8 mouse cellular contexts compared by ENCODE assay signal in the genomic region with DNA sequence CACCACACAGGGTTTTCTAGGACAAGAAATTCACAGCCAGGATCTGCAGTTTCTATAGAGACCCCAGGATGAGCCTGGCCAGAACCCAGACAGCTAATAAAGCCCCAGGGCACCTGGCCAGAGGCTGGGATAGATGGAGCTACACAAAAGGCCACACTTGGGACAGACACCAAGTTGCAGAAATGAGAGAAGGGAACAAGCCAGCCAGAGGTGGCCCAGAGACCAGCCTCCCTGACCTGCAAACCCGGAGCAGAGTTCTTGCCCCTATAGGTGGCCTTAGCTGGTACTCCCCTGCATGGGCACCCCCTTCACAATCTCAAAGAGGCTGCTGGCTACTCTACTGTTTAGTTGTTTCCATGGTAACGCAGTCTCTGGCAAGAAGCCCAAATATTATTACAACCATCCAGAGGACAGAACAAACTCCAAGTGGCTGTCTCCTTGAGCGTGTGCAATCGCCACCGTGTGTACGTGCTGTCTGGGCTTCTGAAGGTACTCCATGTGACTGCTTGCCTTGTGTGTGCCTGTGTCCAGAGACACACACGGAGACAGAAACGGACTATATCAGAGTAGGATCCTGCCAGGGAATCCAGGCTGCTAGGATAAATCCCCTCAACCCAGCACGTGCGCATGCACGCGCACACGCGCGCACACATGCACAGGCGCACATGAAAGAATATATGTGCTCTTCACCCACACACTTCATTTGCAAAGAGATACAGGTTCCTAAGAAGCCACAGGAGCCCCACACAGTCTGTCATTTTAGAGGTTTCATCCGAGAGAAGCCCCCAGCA. TPM values are rescaled to one million over a fixed set of nuclear protein-coding genes. Genes with fewer than 3 reads are reported as not detected.
A peak's percentile ranks its signal among the peaks of the same experiment; 100 is the strongest.
DNase-seq lines count a peak whose midpoint lies in the region; ATAC-seq and TF ChIP-seq lines count a peak whose summit lies in the region.

No protein-coding gene starts in this region.

- no peak for TF ChIP-seq POLR2A in lung, adult 2 months (IDR thresholded peaks at IDR 0.05; ENCODE audit: borderline replicate concordance, extremely low read depth, low read depth, low read length)
- no peak for TF ChIP-seq POLR2A in limb, embryonic 14.5 days (IDR thresholded peaks at IDR 0.05; ENCODE audit: borderline replicate concordance, extremely low read depth, insufficient read depth, insufficient read length)

- peak; percentile 71 for DNase-seq in adrenal gland, postnatal 10 days
- DNase-seq in adrenal gland, postnatal 25 days = no peak
- peak; percentile 97 for DNase-seq in lung, embryonic 14.5 days
- no peak for DNase-seq in lung, adult 2 months
- DNase-seq in hindbrain, embryonic 10.5 days (ENCODE audit: low spot score) = no peak
- peak; percentile 86 for DNase-seq in limb, embryonic 14.5 days (ENCODE audit: low spot score)
- no peak for DNase-seq in ovary, adult 18-20 months (ENCODE audit: low spot score)

- H3K27me3 ChIP-seq in lung, embryonic 14.5 days (ENCODE audit: insufficient read depth, low read length) = no peaks in the 10 kb centered on the region
- no peaks in the 10 kb centered on the region for H3K27me3 ChIP-seq in hindbrain, embryonic 10.5 days (ENCODE audit: insufficient read depth, poor library complexity, severe bottlenecking)
- H3K27me3 ChIP-seq in limb, embryonic 14.5 days (ENCODE audit: control insufficient read depth, insufficient read depth, low read length) = no peaks in the 10 kb centered on the region
- H3K27me3 ChIP-seq in stomach, embryonic 14.5 days (ENCODE audit: control insufficient read depth, insufficient read depth, low read length) = no peaks in the 10 kb centered on the region

- no peaks in the 10 kb centered on the region for H3K9me3 ChIP-seq in lung, embryonic 14.5 days (ENCODE audit: low read depth, low read length)
- H3K9me3 ChIP-seq in hindbrain, embryonic 10.5 days = no peaks in the 10 kb centered on the region
- H3K9me3 ChIP-seq in limb, embryonic 14.5 days (ENCODE audit: control insufficient read depth, low read length) = no peaks in the 10 kb centered on the region
- no peaks in the 10 kb centered on the region for H3K9me3 ChIP-seq in stomach, embryonic 14.5 days (ENCODE audit: control insufficient read depth, low read depth, low read length)

- peak overlapping the region; percentile 32 for H3K9ac ChIP-seq in lung, embryonic 14.5 days
- no peak overlapping the region; the same call in 1 of the 2 replicates for H3K9ac ChIP-seq in limb, embryonic 14.5 days (ENCODE audit: low read depth, low read length, severe bottlenecking)
- H3K9ac ChIP-seq in stomach, embryonic 14.5 days (replicated peaks; ENCODE audit: low read depth, low read length) = no peak overlapping the region

- 50% methylated on average over 17 of the region's 17 CpGs for WGBS in lung, embryonic 14.5 days
- WGBS in lung, adult 2 months = 54% methylated on average over 17 of the region's 17 CpGs
- 69% methylated on average over 17 of the region's 17 CpGs for WGBS in hindbrain, embryonic 10.5 days
- WGBS in limb, embryonic 14.5 days = 53% methylated on average over 17 of the region's 17 CpGs
- WGBS in stomach, embryonic 14.5 days = 51% methylated on average over 17 of the region's 17 CpGs

- peak; percentile 12; the same call in 1 of the 2 replicates for ATAC-seq in lung, embryonic 14.5 days (ENCODE audit: insufficient read depth)
- no peak for ATAC-seq in limb, embryonic 14.5 days (ENCODE audit: low FRiP score, low read depth)
- 0 out of 2 replicates have a peak, but pooled peaks have one; percentile 14 for ATAC-seq in stomach, embryonic 14.5 days (ENCODE audit: insufficient number of reproducible peaks, insufficient read depth, low FRiP score, low read depth)

- peaks cover 40% of the 10 kb centered on the region for H3K36me3 ChIP-seq in lung, embryonic 14.5 days (ENCODE audit: insufficient read depth)
- H3K36me3 ChIP-seq in hindbrain, embryonic 10.5 days = peaks cover 47% of the 10 kb centered on the region
- peaks cover 47% of the 10 kb centered on the region for H3K36me3 ChIP-seq in limb, embryonic 14.5 days (ENCODE audit: control insufficient read depth, insufficient read depth, low read length)
- H3K36me3 ChIP-seq in stomach, embryonic 14.5 days (ENCODE audit: control insufficient read depth, insufficient read depth, low read length) = peaks cover 36% of the 10 kb centered on the region

- no peak overlapping the region for H3K4me3 ChIP-seq in lung, embryonic 14.5 days (ENCODE audit: low read depth, low read length)
- H3K4me3 ChIP-seq in lung, adult 2 months (replicated peaks; ENCODE audit: extremely low read depth, low read depth, low read length) = no peak overlapping the region
- H3K4me3 ChIP-seq in hindbrain, embryonic 10.5 days = peak overlapping the region; percentile 33; the same call in 1 of the 2 replicates
- 0 out of 2 replicates have a peak overlapping the region, but pooled peaks have one; percentile 5 for H3K4me3 ChIP-seq in limb, embryonic 14.5 days (replicated peaks; ENCODE audit: low read length)
- no peak overlapping the region for H3K4me3 ChIP-seq in stomach, embryonic 14.5 days (ENCODE audit: low read depth, low read length)

- H3K27ac ChIP-seq in lung, embryonic 14.5 days (ENCODE audit: low read depth) = peak overlapping the region; percentile 75
- peak overlapping the region; percentile 68 for H3K27ac ChIP-seq in hindbrain, embryonic 10.5 days
- peak overlapping the region; percentile 59 for H3K27ac ChIP-seq in limb, embryonic 14.5 days (replicated peaks; ENCODE audit: low read depth, low read length)
- H3K27ac ChIP-seq in stomach, embryonic 14.5 days (ENCODE audit: low read length) = peak overlapping the region; percentile 15; the same call in 1 of the 2 replicates

- peak overlapping the region; percentile 21 for H3K4me2 ChIP-seq in lung, embryonic 14.5 days
- H3K4me2 ChIP-seq in limb, embryonic 14.5 days (replicated peaks; ENCODE audit: low read depth, low read length, severe bottlenecking) = peak overlapping the region; percentile 22; the same call in 1 of the 2 replicates
- H3K4me2 ChIP-seq in stomach, embryonic 14.5 days (replicated peaks; ENCODE audit: low read depth, low read length) = peak overlapping the region; percentile 10; the same call in 1 of the 2 replicates

- no peak; the same call in 1 of the 2 replicates for TF ChIP-seq CTCF in lung, embryonic 14.5 days (IDR thresholded peaks at IDR 0.05; ENCODE audit: low read depth)
- TF ChIP-seq CTCF in lung, adult 2 months (IDR thresholded peaks at IDR 0.05; ENCODE audit: insufficient read depth, low read length) = no peak

- H3K4me1 ChIP-seq in lung, embryonic 14.5 days (ENCODE audit: insufficient read depth) = peaks cover 24% of the 10 kb centered on the region
- H3K4me1 ChIP-seq in lung, adult 2 months (ENCODE audit: control insufficient read depth, insufficient read depth, low read length) = peaks cover 4% of the 10 kb centered on the region; the same call in 1 of the 2 replicates
- H3K4me1 ChIP-seq in hindbrain, embryonic 10.5 days (replicated peaks) = peaks cover 54% of the 10 kb centered on the region
- peaks cover 39% of the 10 kb centered on the region for H3K4me1 ChIP-seq in limb, embryonic 14.5 days (ENCODE audit: control insufficient read depth, insufficient read depth, low read length)
- H3K4me1 ChIP-seq in stomach, embryonic 14.5 days (ENCODE audit: control insufficient read depth, insufficient read depth, low read length) = peaks cover 32% of the 10 kb centered on the region

RNA-seq across cellular contexts. Expression of a gene that starts 5.2 kb away (rescaled TPM):
- 10 to 100 TPM; 29.7 to 41.0 TPM for total RNA-seq in adrenal gland, postnatal 10 days (2021)
- 27.0 and 36.1 TPM in 2 replicates for total RNA-seq in adrenal gland, postnatal 25 days (2021)
- polyA plus RNA-seq in lung, embryonic 14.5 days (2014; fragmentation: Nextera tagmentation; extraction: Ambion mirVana) = 16.0 and 19.7 TPM in 2 replicates
- 65.9 and 81.9 TPM in 2 replicates for polyA plus RNA-seq in lung, adult 2 months (2012; rRNA removed)
- 15.6 and 17.0 TPM in 2 replicates for polyA plus RNA-seq in hindbrain, embryonic 10.5 days (2016; fragmentation: Nextera tagmentation; extraction: Ambion mirVana)
- 130 and 179 TPM in 2 replicates for polyA plus RNA-seq in limb, embryonic 14.5 days (2012; rRNA removed)
- polyA plus RNA-seq in limb, embryonic 14.5 days (2014; fragmentation: Nextera tagmentation; extraction: Ambion mirVana) = 18.1 and 21.5 TPM in 2 replicates
- polyA plus RNA-seq in stomach, embryonic 14.5 days (2014; fragmentation: Nextera tagmentation; extraction: Ambion mirVana) = 18.2 and 20.6 TPM in 2 replicates

RNA-seq across cellular contexts. Expression of a gene that starts 8.1 kb away (rescaled TPM):
- 100 to 1,000 TPM; 231 to 234 TPM for total RNA-seq in adrenal gland, postnatal 10 days (2021)
- total RNA-seq in adrenal gland, postnatal 25 days (2021) = 216 and 226 TPM in 2 replicates
- polyA plus RNA-seq in lung, embryonic 14.5 days (2014; fragmentation: Nextera tagmentation; extraction: Ambion mirVana) = 496 and 514 TPM in 2 replicates
- 214 and 264 TPM in 2 replicates for polyA plus RNA-seq in lung, adult 2 months (2012; rRNA removed)
- polyA plus RNA-seq in hindbrain, embryonic 10.5 days (2016; fragmentation: Nextera tagmentation; extraction: Ambion mirVana) = 642 and 643 TPM in 2 replicates
- polyA plus RNA-seq in limb, embryonic 14.5 days (2012; rRNA removed) = 368 and 421 TPM in 2 replicates
- polyA plus RNA-seq in limb, embryonic 14.5 days (2014; fragmentation: Nextera tagmentation; extraction: Ambion mirVana) = 489 and 508 TPM in 2 replicates
- 429 and 454 TPM in 2 replicates for polyA plus RNA-seq in stomach, embryonic 14.5 days (2014; fragmentation: Nextera tagmentation; extraction: Ambion mirVana)

RNA-seq across cellular contexts. Expression of a gene that starts 9.5 kb away (rescaled TPM):
- total RNA-seq in adrenal gland, postnatal 10 days (2021) = 100 to 1,000 TPM; 260 to 277 TPM
- total RNA-seq in adrenal gland, postnatal 25 days (2021) = 164 and 166 TPM in 2 replicates
- polyA plus RNA-seq in lung, embryonic 14.5 days (2014; fragmentation: Nextera tagmentation; extraction: Ambion mirVana) = 27.1 and 35.3 TPM in 2 replicates
- polyA plus RNA-seq in lung, adult 2 months (2012; rRNA removed) = 26.4 and 34.0 TPM in 2 replicates
- polyA plus RNA-seq in hindbrain, embryonic 10.5 days (2016; fragmentation: Nextera tagmentation; extraction: Ambion mirVana) = 18.3 and 24.0 TPM in 2 replicates
- 11.7 and 13.3 TPM in 2 replicates for polyA plus RNA-seq in limb, embryonic 14.5 days (2012; rRNA removed)
- 13.6 and 14.9 TPM in 2 replicates for polyA plus RNA-seq in limb, embryonic 14.5 days (2014; fragmentation: Nextera tagmentation; extraction: Ambion mirVana)
- polyA plus RNA-seq in stomach, embryonic 14.5 days (2014; fragmentation: Nextera tagmentation; extraction: Ambion mirVana) = 20.8 and 21.9 TPM in 2 replicates

RNA-seq across cellular contexts. Expression of a gene that starts 31.9 kb away (rescaled TPM):
- total RNA-seq in adrenal gland, postnatal 10 days (2021) = 10 to 100 TPM; 36.1 to 48.2 TPM
- total RNA-seq in adrenal gland, postnatal 25 days (2021) = 49.4 and 53.6 TPM in 2 replicates
- 5.2 TPM in 2 replicates for polyA plus RNA-seq in lung, embryonic 14.5 days (2014; fragmentation: Nextera tagmentation; extraction: Ambion mirVana)
- 65.9 and 79.6 TPM in 2 replicates for polyA plus RNA-seq in lung, adult 2 months (2012; rRNA removed)
- polyA plus RNA-seq in hindbrain, embryonic 10.5 days (2016; fragmentation: Nextera tagmentation; extraction: Ambion mirVana) = 2.1 and 2.2 TPM in 2 replicates
- polyA plus RNA-seq in limb, embryonic 14.5 days (2012; rRNA removed) = 28.6 and 36.0 TPM in 2 replicates
- polyA plus RNA-seq in limb, embryonic 14.5 days (2014; fragmentation: Nextera tagmentation; extraction: Ambion mirVana) = 4.9 and 6.1 TPM in 2 replicates
- 4.3 and 4.5 TPM in 2 replicates for polyA plus RNA-seq in stomach, embryonic 14.5 days (2014; fragmentation: Nextera tagmentation; extraction: Ambion mirVana)

RNA-seq across cellular contexts. Expression of a gene that starts 49.4 kb away (rescaled TPM):
- 10 to 100 TPM; 27.3 to 33.3 TPM for total RNA-seq in adrenal gland, postnatal 10 days (2021)
- 28.7 and 30.7 TPM in 2 replicates for total RNA-seq in adrenal gland, postnatal 25 days (2021)
- polyA plus RNA-seq in lung, embryonic 14.5 days (2014; fragmentation: Nextera tagmentation; extraction: Ambion mirVana) = 1.3 and 2.3 TPM in 2 replicates
- polyA plus RNA-seq in lung, adult 2 months (2012; rRNA removed) = 11.9 and 14.6 TPM in 2 replicates
- 1.8 and 2.0 TPM in 2 replicates for polyA plus RNA-seq in hindbrain, embryonic 10.5 days (2016; fragmentation: Nextera tagmentation; extraction: Ambion mirVana)
- polyA plus RNA-seq in limb, embryonic 14.5 days (2012; rRNA removed) = 34.4 and 37.4 TPM in 2 replicates
- polyA plus RNA-seq in limb, embryonic 14.5 days (2014; fragmentation: Nextera tagmentation; extraction: Ambion mirVana) = 2.2 and 2.3 TPM in 2 replicates
- polyA plus RNA-seq in stomach, embryonic 14.5 days (2014; fragmentation: Nextera tagmentation; extraction: Ambion mirVana) = 1.9 and 2.5 TPM in 2 replicates

Comparison
In these comparisons a context has a peak if more than half of its experiments do, and no peak if none do; other contexts are left out.
1. DNase-seq: peak in adrenal gland, postnatal 10 days (single experiment), lung, embryonic 14.5 days (single experiment) and limb, embryonic 14.5 days (single experiment); none in adrenal gland, postnatal 25 days (single experiment), lung, adult 2 months (single experiment), hindbrain, embryonic 10.5 days (single experiment) and ovary, adult 18-20 months (single experiment).
2. H3K27ac ChIP-seq: peak in every context shown above with its lines; median percentile 75 in lung, embryonic 14.5 days; 68 in hindbrain, embryonic 10.5 days; 59 in limb, embryonic 14.5 days; 15 in stomach, embryonic 14.5 days.
3. H3K4me3 ChIP-seq: peak in hindbrain, embryonic 10.5 days (single experiment) and limb, embryonic 14.5 days (single experiment); none in lung, embryonic 14.5 days (single experiment), lung, adult 2 months (single experiment) and stomach, embryonic 14.5 days (single experiment).
4. Peak in every context shown above with its lines, with median percentiles within 50 percentile points of each other: H3K4me2 ChIP-seq.